Mouse (Mus musculus) right cerebral cortex, postnatal 25 days (tissue): ENCODE measurements at regions not wholly inside any gene's neighbourhood (a gene's known extent, or its start where the extent isn't known, plus 50 kb on each side); places are given as distances from the start of the nearest gene placed in this dataset.
"Not testable (repeated sequence)": the region's sequence is repeated elsewhere in the genome, so short reads cannot be mapped to it uniquely, and the experiment has no call there.

Experiments
- DNase-seq: peaks from one replicate; pipeline ENCODE4 v3.0.0; 2022

DNA sequence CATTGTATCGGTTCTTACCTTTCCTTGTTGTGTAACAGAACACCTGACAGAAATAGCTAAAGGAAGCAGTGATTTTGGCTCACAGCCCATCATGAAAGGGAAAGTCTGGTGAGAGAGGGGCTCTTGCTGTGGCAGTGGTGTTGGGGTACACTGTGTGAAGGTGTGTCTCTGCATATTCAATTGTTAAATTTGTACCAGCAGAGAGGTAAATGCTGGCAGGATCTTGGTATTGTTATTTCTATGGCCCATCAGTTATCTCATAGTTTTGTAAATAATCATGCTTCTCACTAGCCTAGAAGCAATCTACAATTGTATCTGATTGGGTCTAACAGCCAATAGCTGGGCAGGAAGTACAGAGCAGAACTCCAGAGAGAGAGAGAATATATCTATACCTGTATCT lies 95.7 kb downstream of the Mfap3l start:
- DNase-seq = no peak

DNA sequence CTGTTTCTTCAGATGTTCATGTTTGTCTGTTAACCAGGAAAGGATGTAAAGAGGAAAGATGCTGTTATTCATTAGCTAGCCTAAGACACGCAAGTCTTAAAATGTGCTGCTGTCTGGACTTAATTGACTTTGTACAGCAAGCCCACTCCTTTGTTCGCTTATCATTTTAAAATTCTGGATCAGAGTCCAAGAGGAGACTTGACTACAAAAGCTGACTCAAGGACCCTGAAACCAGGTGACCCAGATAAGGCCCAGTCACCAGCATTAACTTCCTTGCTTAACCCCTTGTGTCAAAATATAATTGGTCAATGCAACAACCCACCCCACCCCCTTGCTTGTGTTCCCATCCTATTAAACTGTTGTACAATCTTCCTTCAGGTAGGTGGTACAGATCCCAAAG lies 99.9 kb downstream of the Mfap3l start:
- DNase-seq = no peak

DNA sequence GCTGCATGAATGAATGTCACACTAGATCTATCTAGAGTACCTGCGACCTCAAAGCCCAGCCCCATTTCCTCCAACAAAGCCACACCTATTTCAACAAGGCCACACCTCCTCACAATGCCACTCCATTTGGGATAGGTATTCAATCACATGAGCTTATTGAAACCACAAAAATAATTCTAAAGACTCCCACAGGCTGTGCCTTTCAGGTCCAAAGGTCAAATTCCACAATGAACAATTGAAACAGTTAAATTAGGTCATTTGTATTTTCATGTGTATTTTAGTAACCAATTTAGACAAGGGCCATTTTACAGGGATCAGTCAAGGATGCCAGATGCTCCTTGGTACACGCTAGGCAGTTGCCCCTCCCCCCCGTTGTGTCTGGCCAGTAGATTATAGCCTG lies 103.3 kb downstream of the Mfap3l start:
- no peak for DNase-seq

DNA sequence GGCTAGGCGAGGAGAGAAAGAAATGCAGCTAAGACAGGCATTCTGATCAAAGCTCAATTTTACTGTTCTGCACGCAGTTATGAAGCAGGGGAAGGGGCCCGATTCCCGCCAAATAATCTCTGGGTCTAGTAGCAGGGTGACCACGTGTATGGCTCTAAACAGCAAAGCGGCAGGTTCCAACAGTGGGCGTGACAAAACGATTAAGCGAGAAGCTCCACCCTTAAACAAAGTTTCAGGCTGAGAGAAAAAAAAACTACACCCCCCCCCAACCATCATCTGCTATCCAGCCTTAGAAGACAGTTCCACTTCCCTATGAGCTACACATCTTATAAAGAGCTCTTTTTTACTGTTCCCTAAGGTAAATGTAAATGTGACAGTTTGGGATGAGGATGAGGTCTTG lies 103.8 kb downstream of the Mfap3l start:
- DNase-seq = no peak

DNA sequence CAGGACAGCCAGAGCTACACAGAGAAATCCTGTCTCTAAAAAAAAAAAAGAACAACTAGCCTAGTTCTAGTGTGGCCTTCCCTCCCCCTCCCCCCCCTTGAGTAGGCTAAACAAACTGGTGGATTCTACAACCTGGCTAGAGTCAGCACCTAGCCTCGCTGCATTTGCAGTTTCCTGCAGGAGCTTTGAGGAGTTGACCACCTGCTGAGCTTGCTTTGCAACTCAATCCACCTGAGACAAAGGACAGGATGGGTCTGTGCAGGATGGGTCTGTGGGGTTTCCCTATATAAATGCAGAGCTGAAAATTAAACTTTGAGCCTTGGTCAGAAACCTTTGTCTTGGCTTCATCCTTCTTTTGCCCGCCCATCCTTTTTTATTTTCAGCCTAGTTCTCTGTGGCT lies 104.3 kb downstream of the Mfap3l start:
- no peak for DNase-seq

DNA sequence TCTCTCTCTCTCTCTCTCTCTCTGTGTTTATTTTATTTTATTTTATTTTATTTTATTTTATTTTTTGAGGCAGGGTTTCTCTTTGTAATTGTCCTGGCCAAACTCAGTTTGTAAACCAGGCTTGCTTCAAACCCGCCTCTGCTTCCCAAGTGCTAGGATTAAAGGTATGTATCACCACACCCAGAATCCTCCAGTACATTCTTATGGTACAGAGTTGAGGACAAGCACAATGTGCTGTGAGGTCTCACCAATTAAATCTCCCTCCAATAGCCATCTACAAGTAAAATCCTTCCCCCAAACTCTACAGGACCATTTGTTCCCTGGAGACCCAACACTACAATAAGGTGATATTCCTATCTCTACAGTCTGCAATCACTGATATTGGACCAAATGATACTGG lies 105.0 kb downstream of the Mfap3l start:
- DNase-seq = no peak

DNA sequence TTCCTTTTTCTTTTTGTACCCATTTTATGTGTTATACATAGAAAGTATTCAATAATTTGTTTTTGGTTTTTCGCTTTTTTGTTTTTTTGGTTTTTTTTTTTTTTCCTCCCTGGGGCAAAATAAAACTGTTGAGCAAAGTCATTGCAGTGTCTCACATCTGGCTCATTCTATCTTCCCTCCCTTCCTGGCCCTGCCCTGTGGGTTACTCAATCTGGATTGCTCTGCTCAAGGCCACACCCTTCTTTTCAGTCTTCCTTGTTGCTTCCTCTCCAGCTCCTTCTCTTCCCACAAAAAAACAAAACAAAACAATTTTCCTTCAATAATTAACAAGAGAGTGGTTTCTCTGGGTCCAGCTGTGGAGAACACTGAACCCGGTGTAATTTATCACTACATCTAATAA lies 113.2 kb downstream of the Mfap3l start:
- no peak for DNase-seq

DNA sequence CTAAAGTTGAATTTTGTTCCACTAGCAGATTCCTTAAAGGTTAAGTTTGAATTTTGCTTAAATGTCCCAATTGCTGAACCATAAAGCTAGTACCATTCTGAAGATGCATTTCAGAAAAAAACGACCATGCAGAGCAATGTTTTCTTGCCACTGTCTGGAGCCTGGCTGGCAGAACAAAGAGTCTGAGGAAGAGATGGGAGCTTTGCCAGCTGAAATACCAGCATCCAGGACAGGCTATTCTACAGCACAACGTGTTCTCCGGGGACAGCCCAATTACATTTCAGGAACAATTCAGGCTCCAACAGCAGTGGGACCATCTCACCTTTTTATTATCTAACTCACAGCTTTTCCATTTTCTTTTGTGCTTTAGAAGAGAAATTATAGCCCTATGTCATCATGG lies 113.9 kb downstream of the Mfap3l start:
- no peak for DNase-seq

DNA sequence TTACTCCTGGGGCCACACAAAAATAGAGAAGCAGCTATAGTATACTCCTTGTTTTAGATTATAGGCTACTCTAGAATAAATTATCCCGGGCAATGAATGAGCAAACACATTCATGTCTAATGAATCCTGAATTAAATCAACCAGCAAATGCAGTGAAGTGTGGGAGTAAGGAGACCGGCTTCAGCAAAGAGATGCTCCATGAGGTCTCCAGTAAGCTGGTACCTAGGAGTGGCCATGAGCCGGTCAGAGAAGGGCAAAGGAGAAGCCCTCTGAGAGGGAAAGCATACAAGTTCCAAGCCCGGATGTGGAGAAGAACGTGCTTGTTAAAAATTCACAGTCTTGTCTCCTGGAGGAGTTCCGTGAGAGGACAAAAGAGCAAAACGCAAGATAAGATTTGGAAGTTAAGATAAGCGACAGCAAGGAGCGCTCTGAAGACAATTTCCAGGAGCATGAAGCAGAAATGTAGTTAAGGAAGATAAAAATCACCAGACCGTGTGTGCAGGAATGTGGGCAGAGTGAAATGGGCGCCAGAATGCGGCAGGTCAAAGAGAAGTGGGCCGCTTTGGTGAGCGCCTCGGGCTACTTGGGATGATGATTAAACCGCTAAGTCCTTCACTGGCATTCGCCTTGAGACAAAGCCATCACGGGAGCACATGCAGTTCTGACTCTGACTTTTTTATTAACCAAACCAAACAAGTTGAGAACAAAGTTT lies 123.2 kb downstream of the Mfap3l start:
- DNase-seq = no peak

DNA sequence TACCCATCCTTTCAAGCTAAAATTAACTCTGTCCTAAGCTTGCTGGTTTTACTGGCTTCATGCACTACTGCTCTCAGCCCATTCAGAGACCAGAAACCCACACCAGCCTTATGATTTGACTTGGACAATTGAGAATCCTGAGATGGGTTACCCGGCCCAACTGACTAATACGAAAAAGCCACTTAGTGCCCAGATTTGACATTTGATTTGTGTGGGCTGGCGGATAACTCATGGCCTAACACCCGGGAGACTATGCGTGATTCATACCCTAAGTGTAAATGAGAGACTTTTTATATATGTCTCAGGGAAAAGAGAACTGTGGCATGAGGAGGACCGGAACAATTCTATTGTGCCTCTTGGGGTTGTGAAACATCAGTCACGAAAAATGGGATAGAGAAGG lies 126.3 kb upstream of the Hpf1 start:
- DNase-seq = no peak

DNA sequence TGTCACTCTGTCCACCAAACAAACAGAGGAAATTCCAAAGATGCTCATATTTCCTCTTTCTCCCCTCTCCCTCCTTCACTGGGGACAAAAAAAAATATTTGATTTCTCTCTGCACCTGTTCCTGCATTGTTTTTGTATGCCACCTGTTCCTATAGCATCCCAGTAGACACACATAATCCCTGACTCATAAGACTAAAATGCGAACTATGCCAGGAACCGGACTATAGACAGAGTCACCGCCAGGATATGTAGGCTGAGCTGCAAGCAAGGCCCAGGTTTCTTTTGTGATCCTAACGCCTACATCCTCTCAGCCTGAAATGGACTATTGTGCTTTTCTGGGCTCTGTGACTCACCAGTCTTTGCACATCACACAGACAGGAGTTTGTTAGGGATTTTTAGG lies 116.9 kb upstream of the Hpf1 start:
- DNase-seq = peak; percentile 52

DNA sequence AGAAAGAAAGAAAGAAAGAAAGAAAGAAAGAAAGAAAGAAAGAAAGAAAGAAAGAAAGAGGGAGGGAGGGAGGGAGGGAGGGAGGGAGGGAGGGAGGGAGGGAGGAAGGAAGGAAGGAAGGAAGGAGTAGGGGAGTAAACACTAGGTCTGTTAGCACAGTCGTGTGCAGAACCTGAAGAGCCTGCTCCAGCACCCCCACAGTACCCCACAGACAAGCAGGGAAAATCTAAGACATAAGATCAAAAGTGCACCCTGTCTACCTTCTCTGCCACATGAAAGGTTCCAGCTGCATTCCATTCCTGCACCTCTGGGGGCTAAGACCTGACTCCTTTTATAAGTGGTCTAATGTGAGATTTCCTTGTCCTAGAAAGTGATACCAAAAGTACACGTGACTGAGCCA lies 114.0 kb upstream of the Hpf1 start:
- not testable (repeated sequence) for DNase-seq

DNA sequence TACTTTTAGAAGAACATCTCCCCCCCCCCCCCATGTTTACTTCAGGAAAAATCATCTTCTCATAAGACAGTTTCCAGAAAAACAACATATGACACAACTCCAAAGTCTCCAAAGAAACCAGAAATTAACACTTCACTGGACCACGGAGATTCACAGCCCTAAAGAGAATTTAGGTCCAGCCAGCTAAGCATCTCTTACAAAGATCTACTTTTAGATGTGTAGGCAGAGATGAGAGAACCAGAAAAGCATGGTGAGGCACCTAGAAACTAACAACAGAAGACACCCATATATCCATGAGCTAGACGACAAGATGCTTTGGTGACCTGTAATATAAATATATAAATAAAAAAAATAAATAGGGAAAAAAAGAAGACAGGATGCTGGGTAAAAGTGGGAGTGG lies 105.2 kb upstream of the Hpf1 start:
- DNase-seq = no peak

DNA sequence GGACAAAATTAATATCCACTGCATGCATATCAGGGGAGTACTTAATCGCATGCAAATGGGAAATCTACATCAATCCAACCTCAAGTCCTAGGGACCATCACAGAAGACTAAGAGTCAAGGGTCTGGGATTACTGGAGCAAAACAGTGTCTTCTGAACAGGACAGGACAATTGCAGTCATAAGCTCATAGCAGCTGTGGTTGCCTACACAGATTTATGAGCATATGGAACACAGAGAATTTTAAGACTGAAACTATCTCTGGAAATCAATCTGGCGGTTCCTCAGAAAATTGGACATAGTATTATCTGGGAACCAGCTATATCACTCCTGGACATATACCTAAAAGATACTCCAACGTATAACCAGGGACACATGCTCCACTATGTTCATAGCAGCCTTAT lies 99.8 kb upstream of the Hpf1 start:
- DNase-seq = no peak

DNA sequence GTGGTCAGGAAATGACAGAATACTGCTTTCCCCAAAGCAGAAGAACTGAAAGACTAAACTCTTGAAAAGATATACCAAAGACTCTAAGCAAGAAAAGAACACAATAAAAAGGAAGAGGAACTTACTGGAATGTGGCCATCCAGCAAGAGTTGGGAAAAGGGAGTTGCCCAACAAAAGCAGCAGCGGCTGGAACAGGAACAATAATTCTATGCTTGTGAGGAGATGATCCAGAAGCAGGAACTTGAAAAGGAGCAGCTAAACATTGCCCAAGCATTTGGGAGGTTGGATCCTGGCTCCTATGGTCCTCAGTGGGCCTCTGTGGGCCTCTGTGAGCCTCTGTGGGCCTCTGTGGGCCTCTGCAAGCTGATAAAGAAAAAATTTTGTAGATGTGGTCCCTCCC lies 97.7 kb upstream of the Hpf1 start:
- no peak for DNase-seq

DNA sequence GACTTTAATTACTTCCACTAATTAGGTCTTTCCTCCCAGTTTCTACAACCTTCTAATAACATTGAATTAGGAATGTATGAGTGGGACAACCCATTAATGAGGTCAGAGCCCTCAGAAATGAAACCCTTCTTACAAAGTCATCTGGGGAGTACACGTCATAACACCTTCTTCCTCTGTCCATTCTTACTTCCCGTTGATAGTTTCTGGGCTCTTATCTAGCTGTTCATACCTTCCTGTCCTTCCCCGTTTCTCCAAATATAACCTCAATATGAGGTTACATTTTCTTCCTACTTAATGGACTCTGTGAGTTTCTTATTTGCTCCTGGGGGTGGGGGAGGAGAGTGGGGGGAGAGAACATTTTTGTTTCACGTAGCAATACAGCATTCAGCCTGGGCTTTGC lies 85.4 kb upstream of the Hpf1 start:
- DNase-seq = no peak

DNA sequence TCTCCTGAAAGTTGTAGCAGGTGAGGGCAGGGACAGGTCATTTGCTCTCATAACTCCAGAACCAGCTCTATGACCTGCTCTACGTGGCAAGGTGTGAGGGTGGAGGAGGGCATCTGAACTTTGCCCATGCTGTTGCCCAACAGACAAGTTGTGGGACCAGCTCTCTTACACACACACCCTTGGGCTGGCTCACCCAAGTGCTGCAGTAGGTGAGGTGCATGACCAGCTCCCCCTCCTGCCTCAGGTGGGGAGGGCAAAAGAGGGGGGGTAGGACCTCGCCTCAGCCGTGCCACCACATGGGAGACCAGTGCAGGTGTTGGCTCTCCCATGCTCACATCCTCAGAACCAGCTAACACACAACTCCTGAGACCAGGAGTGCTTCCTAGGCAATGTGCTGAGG lies 83.4 kb upstream of the Hpf1 start:
- no peak for DNase-seq

DNA sequence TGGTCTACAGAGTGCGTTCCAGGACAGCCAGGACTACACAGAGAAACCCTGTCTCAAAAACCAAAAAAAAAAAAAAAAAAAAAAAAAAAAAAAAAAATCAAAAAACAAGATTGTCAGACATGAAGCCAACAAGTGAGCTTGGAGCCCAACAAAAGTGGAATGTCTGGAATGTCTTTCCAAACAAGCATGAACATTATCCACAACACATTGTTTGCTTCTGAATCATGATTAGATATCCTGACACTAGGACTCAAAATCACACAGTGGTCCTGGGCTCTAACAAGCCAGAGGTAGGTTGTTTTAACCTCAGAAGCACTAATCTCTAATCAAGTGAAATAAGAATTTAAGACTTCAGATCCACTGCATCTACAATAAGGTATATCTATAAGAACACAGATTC lies 80.4 kb upstream of the Hpf1 start:
- no peak for DNase-seq

DNA sequence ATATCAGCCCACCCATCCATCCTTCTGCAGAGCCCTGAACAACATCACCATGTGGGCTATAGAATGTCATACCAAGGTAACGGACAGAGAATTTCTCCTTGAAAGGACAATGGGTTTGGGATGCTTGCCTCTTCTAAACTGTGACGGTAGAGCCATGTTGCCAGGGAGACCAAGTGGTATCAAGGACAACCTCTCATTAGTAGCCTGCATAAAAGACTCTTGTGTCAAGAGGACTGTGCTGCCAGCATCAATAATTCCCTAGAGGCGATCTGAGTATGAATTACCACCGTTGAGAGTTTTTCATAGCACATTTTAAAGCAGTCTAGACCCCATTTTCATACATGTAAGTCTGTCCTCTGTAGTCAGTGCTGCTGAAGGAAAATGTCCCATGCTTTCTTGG lies 79.3 kb upstream of the Hpf1 start:
- DNase-seq = no peak

DNA sequence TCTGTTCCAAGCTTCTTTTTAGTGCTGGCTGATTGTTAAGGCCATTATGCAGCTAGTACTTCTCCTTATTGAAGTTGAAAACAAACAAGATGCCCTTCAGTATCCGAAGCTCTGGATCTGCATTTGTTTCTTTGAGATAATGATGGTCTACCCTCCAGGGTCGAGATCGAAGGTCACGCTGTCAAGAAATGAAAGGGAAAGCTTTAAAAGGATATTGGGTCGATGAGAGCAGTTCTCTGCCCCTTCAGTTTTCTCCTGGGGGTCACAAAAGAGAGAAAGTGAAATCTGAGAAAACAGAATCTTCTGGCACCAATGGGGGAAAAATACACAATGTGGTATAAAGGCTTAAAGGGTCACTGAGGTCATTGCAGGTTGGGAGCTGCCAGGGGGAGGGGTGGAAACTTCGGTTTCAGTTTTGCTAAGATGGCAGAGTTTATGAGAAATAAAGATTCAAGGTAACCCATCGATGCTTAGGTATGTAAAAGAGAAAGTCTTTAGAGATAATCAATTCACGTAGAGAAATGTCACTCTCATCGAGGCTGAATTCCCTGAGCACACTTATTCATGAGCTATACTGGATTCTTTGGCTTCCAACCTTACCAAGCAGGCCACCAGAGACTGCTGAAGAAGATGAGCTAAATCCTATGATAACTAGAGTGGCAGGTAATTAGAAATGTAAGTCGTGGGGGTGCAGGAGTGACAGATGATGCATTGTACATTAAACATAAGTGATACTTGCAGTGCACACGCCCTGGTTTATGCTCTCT lies 64.4 kb upstream of the Hpf1 start:
- DNase-seq = no peak

DNA sequence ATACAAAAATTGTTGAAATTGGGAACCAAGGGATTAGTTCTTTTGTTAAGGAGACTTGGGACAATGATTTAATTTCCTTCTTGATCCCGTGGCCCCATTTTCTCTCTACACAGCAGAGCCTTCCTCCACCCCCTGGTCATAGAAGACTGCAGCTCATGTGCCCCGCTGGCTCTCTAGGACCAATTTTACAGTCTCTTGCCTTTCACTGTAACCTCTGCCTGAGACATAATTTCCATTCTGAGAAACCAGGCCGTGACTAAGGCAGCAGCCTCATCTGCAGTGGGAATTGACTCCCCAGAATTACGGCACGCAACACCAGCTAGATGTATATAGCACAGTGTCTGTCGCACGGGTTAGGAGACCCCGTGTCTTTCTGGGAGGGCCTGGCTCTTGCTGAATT lies 63.0 kb upstream of the Hpf1 start:
- DNase-seq = no peak

DNA sequence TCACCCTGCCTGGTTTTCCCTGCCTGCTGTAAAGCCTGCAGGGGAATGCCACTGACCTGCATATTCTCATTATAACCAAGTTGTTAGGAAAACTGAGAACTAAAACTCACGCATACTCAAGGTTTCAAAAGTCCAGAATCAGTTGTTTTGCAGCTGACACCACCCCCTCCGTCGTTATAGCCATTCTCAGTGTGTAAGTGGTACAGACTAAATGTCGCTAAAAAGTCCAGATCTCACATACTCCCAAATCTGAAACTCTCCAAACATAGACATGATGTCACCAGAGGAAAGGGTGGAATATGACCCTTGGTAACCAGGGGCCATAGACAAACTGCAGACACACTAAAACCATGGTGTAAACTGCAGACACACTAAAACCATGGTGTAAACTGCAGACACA lies 61.1 kb upstream of the Hpf1 start:
- DNase-seq = no peak

DNA sequence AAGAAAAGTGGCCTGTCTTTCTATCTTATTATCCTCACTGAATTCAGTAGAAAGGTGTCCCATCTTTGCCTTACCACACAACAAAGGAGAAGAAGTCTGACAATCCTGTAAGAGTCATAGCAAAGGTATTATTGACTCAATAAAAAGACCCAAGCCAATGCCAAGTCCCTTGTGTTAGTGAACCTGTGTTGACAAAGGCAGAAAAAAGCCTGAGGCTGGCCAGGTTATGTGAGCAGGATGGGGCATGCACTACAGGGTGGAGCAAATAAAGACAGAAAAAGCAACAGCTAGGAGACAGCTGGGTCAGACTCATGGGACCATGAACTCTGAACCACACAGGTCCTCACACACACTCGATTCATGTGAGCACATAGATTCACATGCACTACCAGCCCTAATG lies 59.7 kb upstream of the Hpf1 start:
- DNase-seq = no peak

DNA sequence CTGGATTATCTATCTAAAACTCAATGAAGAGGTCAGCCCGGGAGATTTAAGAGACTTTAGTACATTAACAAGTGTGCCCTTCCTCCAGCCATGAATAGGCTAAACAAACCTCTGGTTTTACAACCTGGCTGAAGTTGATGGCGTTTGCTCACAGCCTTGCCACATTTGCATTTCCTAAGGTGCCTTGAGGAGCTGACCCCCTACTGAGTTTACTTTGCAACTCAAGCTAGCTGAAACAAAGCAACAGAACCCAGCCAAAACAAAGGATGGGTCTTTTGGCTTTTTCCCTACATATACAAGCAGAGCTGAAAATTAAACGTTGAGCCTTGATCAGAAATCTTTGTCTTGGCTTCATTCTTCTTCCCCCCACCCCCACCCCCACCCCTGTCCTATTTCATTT lies 51.7 kb upstream of the Hpf1 start:
- DNase-seq = no peak
